Mouse (Mus musculus) neural tube, embryonic 15.5 days (tissue): ENCODE measurements at regions not wholly inside any gene's neighbourhood (a gene's known extent, or its start where the extent isn't known, plus 50 kb on each side); places are given as distances from the start of the nearest gene placed in this dataset.
A peak's percentile ranks its signal among the peaks of the same experiment; 100 is the strongest.

Experiments used
- ATAC-seq: fragments of 200-750 bp; cut with Nextera tagmentation; 2 replicates; pipeline ENCODE4 v1.8.0; 2017; ENCODE audit warnings: mild to moderate bottlenecking, moderate TSS enrichment, moderate library complexity; ENCODE audit not compliant: low FRiP score
- H3K27ac ChIP-seq: fragments of 300-500 bp; sonication (generic); replicated peaks from 2 replicates; pipeline ENCODE4 v1.5.1; 2015; ENCODE audit warnings: mild to moderate bottlenecking, inconsistent platforms
- H3K27me3 ChIP-seq: fragments of 300-500 bp; sonication (generic); replicated peaks from 2 replicates; pipeline ENCODE4 v1.6.1; 2015; ENCODE audit warnings: inconsistent platforms
- H3K36me3 ChIP-seq: fragments of 300-500 bp; sonication (generic); 2 replicates; pipeline ENCODE4 v1.6.1; 2015; ENCODE audit warnings: inconsistent platforms
- H3K4me1 ChIP-seq: fragments of 300-500 bp; sonication (generic); 2 replicates; pipeline ENCODE4 v1.6.1; 2015; ENCODE audit warnings: inconsistent platforms
- H3K4me2 ChIP-seq: fragments of 300-500 bp; sonication (generic); 2 replicates; pipeline ENCODE4 v1.6.1; 2015; ENCODE audit warnings: inconsistent platforms, mild to moderate bottlenecking, moderate library complexity
- H3K4me3 ChIP-seq: fragments of 300-500 bp; sonication (generic); replicated peaks from 2 replicates; pipeline ENCODE4 v1.5.1; 2015; ENCODE audit warnings: mild to moderate bottlenecking, inconsistent platforms
- H3K9ac ChIP-seq: fragments of 300-500 bp; sonication (generic); replicated peaks from 2 replicates; pipeline ENCODE4 v1.6.1; 2015; ENCODE audit warnings: mild to moderate bottlenecking, inconsistent platforms
- H3K9me3 ChIP-seq: fragments of 300-500 bp; sonication (generic); replicated peaks from 2 replicates; pipeline ENCODE4 v1.6.1; 2016; ENCODE audit warnings: inconsistent platforms
- WGBS: fragments of 180-500 bp; shearing (Covaris S2); methylation state at CpG from one replicate; pipeline ENCODE4 v1.1.7; 2015; ENCODE audit warnings: mixed read lengths; 5-methylcytosine and 5-hydroxymethylcytosine counted together

GRCm38 (mm10) chr6:148564146-148564545, 120.0 kb upstream of the Tmtc1 start:
- 25% methylated on average over 2 of the region's 2 CpGs for WGBS
- H3K9ac ChIP-seq: no peak overlapping the region
- ATAC-seq: no peak

GRCm38 (mm10) chr6:148562206-148562708, 118.1 kb upstream of the Tmtc1 start:
- 60% methylated on average over 2 of the region's 2 CpGs for WGBS
- Histone ChIP-seq H3K27ac (no peak overlapping the region), H3K9ac (no peak overlapping the region), H3K4me1 (no peaks in the 10 kb centered on the region), H3K4me3 (no peak overlapping the region), H3K4me2 (no peak overlapping the region), H3K36me3 (no peaks in the 10 kb centered on the region), H3K9me3 (no peaks in the 10 kb centered on the region), H3K27me3 (no peaks in the 10 kb centered on the region)
- ATAC-seq: no peak

More at GRCm38 (mm10) chr6:148564146-148564545, 120.0 kb upstream of the Tmtc1 start:
- Histone ChIP-seq H3K4me1 (no peaks in the 10 kb centered on the region), H3K4me2 (no peak overlapping the region), H3K27ac (no peak overlapping the region), H3K9me3 (no peaks in the 10 kb centered on the region), H3K4me3 (no peak overlapping the region), H3K36me3 (no peaks in the 10 kb centered on the region), H3K27me3 (no peaks in the 10 kb centered on the region)

GRCm38 (mm10) chr6:148556484-148556871, 112.3 kb upstream of the Tmtc1 start:
- H3K4me1 ChIP-seq: no peaks in the 10 kb centered on the region
- ATAC-seq: no peak
- no peaks in the 10 kb centered on the region for H3K27me3 ChIP-seq
- no peak overlapping the region for H3K4me3 ChIP-seq
- 76% methylated on average over 2 of the region's 2 CpGs for WGBS
- H3K27ac ChIP-seq: no peak overlapping the region; the same call in 1 of the 2 replicates
- H3K9me3 ChIP-seq: no peaks in the 10 kb centered on the region
- no peak overlapping the region for H3K4me2 ChIP-seq
- H3K36me3 ChIP-seq: no peaks in the 10 kb centered on the region
- H3K9ac ChIP-seq: no peak overlapping the region

GRCm38 (mm10) chr6:148555651-148556483, 111.7 kb upstream of the Tmtc1 start:
- 81% methylated on average over 5 of the region's 5 CpGs for WGBS
- H3K9ac ChIP-seq: no peak overlapping the region
- H3K9me3 ChIP-seq: no peaks in the 10 kb centered on the region
- H3K4me2 ChIP-seq: no peak overlapping the region
- peak overlapping the region; percentile 19; the same call in 1 of the 2 replicates for H3K27ac ChIP-seq
- no peak overlapping the region for H3K4me3 ChIP-seq
- no peaks in the 10 kb centered on the region for H3K4me1 ChIP-seq
- ATAC-seq: no peak
- no peaks in the 10 kb centered on the region for H3K27me3 ChIP-seq
- no peaks in the 10 kb centered on the region for H3K36me3 ChIP-seq

GRCm38 (mm10) chr6:148554463-148554862, 110.3 kb upstream of the Tmtc1 start:
- 89% methylated on average over 3 of the region's 3 CpGs for WGBS
- no peaks in the 10 kb centered on the region for H3K9me3 ChIP-seq
- no peak for ATAC-seq
- H3K27me3 ChIP-seq: no peaks in the 10 kb centered on the region
- no peaks in the 10 kb centered on the region for H3K4me1 ChIP-seq
- H3K4me2 ChIP-seq: no peak overlapping the region
- no peak overlapping the region for H3K27ac ChIP-seq
- no peak overlapping the region for H3K4me3 ChIP-seq
- H3K36me3 ChIP-seq: no peaks in the 10 kb centered on the region
- no peak overlapping the region for H3K9ac ChIP-seq

GRCm38 (mm10) chr6:148553616-148554015, 109.4 kb upstream of the Tmtc1 start:
- no peak for ATAC-seq
- Histone ChIP-seq H3K4me3 (no peak overlapping the region), H3K4me2 (no peak overlapping the region), H3K9me3 (no peaks in the 10 kb centered on the region), H3K9ac (no peak overlapping the region), H3K36me3 (no peaks in the 10 kb centered on the region), H3K27me3 (no peaks in the 10 kb centered on the region), H3K27ac (no peak overlapping the region), H3K4me1 (no peaks in the 10 kb centered on the region)
- WGBS: 62% methylated on average over 5 of the region's 5 CpGs

GRCm38 (mm10) chr6:148551097-148551496, 106.9 kb upstream of the Tmtc1 start:
- no peaks in the 10 kb centered on the region for H3K27me3 ChIP-seq
- 73% methylated on average over 3 of the region's 3 CpGs for WGBS

GRCm38 (mm10) chr6:148548138-148548778, 104.1 kb upstream of the Tmtc1 start:
- WGBS: 77% methylated on average over 2 of the region's 2 CpGs
- Histone ChIP-seq H3K4me1 (no peaks in the 10 kb centered on the region), H3K9me3 (no peaks in the 10 kb centered on the region), H3K4me2 (no peak overlapping the region), H3K27me3 (no peaks in the 10 kb centered on the region), H3K9ac (no peak overlapping the region), H3K27ac (no peak overlapping the region), H3K36me3 (no peaks in the 10 kb centered on the region), H3K4me3 (no peak overlapping the region)
- no peak for ATAC-seq

More at GRCm38 (mm10) chr6:148551097-148551496, 106.9 kb upstream of the Tmtc1 start:
- no peak overlapping the region for H3K9ac ChIP-seq
- no peak overlapping the region for H3K4me2 ChIP-seq
- no peak overlapping the region for H3K27ac ChIP-seq
- no peak for ATAC-seq
- no peak overlapping the region for H3K4me3 ChIP-seq
- H3K9me3 ChIP-seq: no peaks in the 10 kb centered on the region
- no peaks in the 10 kb centered on the region for H3K4me1 ChIP-seq
- no peaks in the 10 kb centered on the region for H3K36me3 ChIP-seq

- no peaks in the 10 kb centered on the region for H3K36me3 ChIP-seq
These were observed 98.9 kb upstream of the Tmtc1 start for GRCm38 (mm10) chr6:148543047-148543446.

GRCm38 (mm10) chr6:148541981-148542380, 97.8 kb upstream of the Tmtc1 start:
- no peak overlapping the region for H3K4me2 ChIP-seq
- no peak overlapping the region for H3K9ac ChIP-seq
- H3K36me3 ChIP-seq: no peaks in the 10 kb centered on the region
- WGBS: 91% methylated on average over 2 of the region's 2 CpGs
- no peaks in the 10 kb centered on the region for H3K9me3 ChIP-seq
- 0 out of 2 replicates have a peak, but pooled peaks cover 4% of the 10 kb centered on the region for H3K4me1 ChIP-seq
- no peaks in the 10 kb centered on the region for H3K27me3 ChIP-seq
- no peak for ATAC-seq
- no peak overlapping the region for H3K27ac ChIP-seq
- no peak overlapping the region for H3K4me3 ChIP-seq

More at GRCm38 (mm10) chr6:148543047-148543446, 98.9 kb upstream of the Tmtc1 start:
- Histone ChIP-seq H3K9me3 (no peaks in the 10 kb centered on the region), H3K27ac (no peak overlapping the region), H3K4me2 (no peak overlapping the region), H3K4me3 (no peak overlapping the region), H3K9ac (no peak overlapping the region), H3K27me3 (no peaks in the 10 kb centered on the region), H3K4me1 (0 out of 2 replicates have a peak, but pooled peaks cover 4% of the 10 kb centered on the region)
- ATAC-seq: no peak
- WGBS: 66% methylated on average over 3 of the region's 3 CpGs

GRCm38 (mm10) chr6:148539207-148539960, 95.2 kb upstream of the Tmtc1 start:
- 0 out of 2 replicates have a peak overlapping the region, but pooled peaks have one; percentile 4 for H3K27ac ChIP-seq
- H3K4me2 ChIP-seq: no peak overlapping the region
- H3K9me3 ChIP-seq: no peaks in the 10 kb centered on the region
- no peak overlapping the region for H3K9ac ChIP-seq
- H3K4me1 ChIP-seq: 0 out of 2 replicates have a peak, but pooled peaks cover 4% of the 10 kb centered on the region
- no peaks in the 10 kb centered on the region for H3K27me3 ChIP-seq
- no peak; the same call in 1 of the 2 replicates for ATAC-seq
- no peaks in the 10 kb centered on the region for H3K36me3 ChIP-seq
- H3K4me3 ChIP-seq: no peak overlapping the region
- WGBS: 43% methylated on average over 4 of the region's 4 CpGs
